Mouse (Mus musculus): ENCODE measurements around the gene Ift20. TPM values are rescaled to one million over a fixed set of nuclear protein-coding genes. Genes with fewer than 3 reads are reported as not detected.

The Ift20 gene
- total and polyA plus RNA-seq, 3 experiments = 46.3 to 142 (median 118) TPM

DNA sequence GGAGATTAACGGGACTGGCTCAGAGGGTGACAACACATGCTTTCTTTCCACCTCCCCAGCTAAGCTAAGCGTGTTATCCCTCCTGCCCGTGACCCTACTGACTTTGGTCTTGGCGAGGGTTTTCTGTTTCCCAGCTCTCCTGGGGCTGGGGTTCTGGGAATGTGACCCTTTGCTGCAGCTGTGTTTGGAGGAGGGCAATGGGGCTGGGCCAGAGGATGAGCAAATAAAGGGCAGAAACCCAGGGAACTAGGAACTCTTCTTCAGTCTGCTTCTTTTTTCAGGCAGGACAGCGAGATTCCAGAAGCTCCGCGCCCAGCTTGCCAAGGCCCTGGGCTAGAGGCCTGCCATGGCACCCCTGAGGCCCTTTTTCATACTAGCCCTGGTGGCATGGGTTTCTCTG lies 37.2 kb upstream of the Ift20 start, which contains the start of gene Vtn:
TSS of gene Vtn (plus strand) at position 88 of the 400 bp plus-strand sequence.
- no peaks in the 10 kb centered on the region for H3K9me3 ChIP-seq (replicated peaks)
- no peak for DNase-seq (ENCODE audit: low spot score)
- peak within 1 kb of the TSS; percentile 64; the same call in 1 of the 2 replicates for H3K4me3 ChIP-seq (ENCODE audit: low read depth, low read length)
- peaks cover 50% of the 10 kb centered on the region for H3K27me3 ChIP-seq (ENCODE audit: insufficient read depth, low read length)
- peaks cover 21% of the 10 kb centered on the region for H3K4me1 ChIP-seq (ENCODE audit: insufficient read depth, low read depth, low read length)
- peaks cover 7% of the 10 kb centered on the region for H3K36me3 ChIP-seq (replicated peaks)
- ATAC-seq (ENCODE audit: extremely low read depth, insufficient number of reproducible peaks, low FRiP score, poor library complexity, severe bottlenecking) = no peak
- TF ChIP-seq POLR2AphosphoS5 (IDR thresholded peaks at IDR 0.05; ENCODE audit: insufficient replicate concordance, low read depth, low read length) (no peak), GATA1 (IDR thresholded peaks at IDR 0.05; ENCODE audit: borderline replicate concordance, low read length) (no peak), CTCF (IDR thresholded peaks at IDR 0.05; ENCODE audit: low read depth, low read length) (no peak), GATA2 (IDR thresholded peaks at IDR 0.05; ENCODE audit: borderline replicate concordance, low read depth, low read length) (no peak), TAL1 (conservative IDR thresholded peaks at IDR 0.05; ENCODE audit: low read depth, low read length) (no peak)

DNA sequence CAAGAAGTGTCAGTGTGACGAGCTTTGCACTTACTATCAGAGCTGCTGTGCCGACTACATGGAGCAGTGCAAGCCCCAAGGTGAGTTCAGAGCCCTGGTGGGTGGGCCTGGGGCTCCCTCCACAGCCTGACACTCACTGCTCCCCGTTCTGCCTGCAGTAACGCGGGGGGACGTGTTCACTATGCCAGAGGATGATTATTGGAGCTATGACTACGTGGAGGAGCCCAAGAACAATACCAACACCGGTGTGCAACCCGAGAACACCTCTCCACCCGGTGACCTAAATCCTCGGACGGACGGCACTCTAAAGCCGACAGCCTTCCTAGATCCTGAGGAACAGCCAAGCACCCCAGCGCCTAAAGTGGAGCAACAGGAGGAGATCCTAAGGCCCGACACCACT lies 36.6 kb upstream of the Ift20 start:
- Histone ChIP-seq H3K9me3 (replicated peaks) (no peaks in the 10 kb centered on the region), H3K4me1 (ENCODE audit: insufficient read depth, low read depth, low read length) (peaks cover 21% of the 10 kb centered on the region), H3K4me3 (ENCODE audit: low read depth, low read length) (no peak overlapping the region), H3K36me3 (replicated peaks) (peaks cover 7% of the 10 kb centered on the region), H3K27me3 (ENCODE audit: insufficient read depth, low read length) (peaks cover 46% of the 10 kb centered on the region)
- no peak for TF ChIP-seq GATA2 (IDR thresholded peaks at IDR 0.05; ENCODE audit: borderline replicate concordance, low read depth, low read length)
- no peak for TF ChIP-seq CTCF (IDR thresholded peaks at IDR 0.05; ENCODE audit: low read depth, low read length)
- TF ChIP-seq POLR2AphosphoS5 (IDR thresholded peaks at IDR 0.05; ENCODE audit: insufficient replicate concordance, low read depth, low read length) = no peak
- no peak for TF ChIP-seq TAL1 (conservative IDR thresholded peaks at IDR 0.05; ENCODE audit: low read depth, low read length)
- no peak for TF ChIP-seq GATA1 (IDR thresholded peaks at IDR 0.05; ENCODE audit: borderline replicate concordance, low read length)
- no peak for DNase-seq (ENCODE audit: low spot score)
- ATAC-seq (ENCODE audit: extremely low read depth, insufficient number of reproducible peaks, low FRiP score, poor library complexity, severe bottlenecking) = no peak

DNA sequence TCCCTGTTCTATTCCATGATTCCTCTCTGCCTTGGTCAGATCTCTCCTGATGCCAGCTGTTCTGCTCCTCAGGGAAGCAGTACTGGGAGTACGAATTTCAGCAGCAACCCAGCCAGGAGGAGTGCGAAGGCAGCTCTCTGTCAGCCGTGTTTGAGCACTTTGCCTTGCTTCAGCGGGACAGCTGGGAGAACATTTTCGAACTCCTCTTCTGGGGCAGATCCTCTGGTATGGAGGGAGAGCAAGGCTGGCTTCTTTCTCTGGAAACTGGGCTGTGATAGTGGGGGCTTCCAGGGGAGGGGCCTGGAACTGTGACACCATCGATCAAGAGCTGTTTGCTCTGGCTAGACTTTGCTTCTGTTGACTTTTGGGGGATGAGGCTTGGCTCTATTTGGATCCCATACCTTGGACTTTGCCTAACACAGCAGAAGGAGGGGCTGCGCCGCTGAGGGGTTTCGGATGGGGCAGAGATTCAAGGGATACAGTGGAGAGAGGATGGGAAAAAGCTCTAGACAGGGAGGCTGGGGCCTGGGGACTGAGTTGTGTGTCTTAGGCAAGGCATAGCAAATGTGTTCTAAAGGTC lies 35.4 kb upstream of the Ift20 start:
- DNase-seq (ENCODE audit: low spot score) = no peak
- peaks cover 17% of the 10 kb centered on the region for H3K36me3 ChIP-seq (replicated peaks)
- no peaks in the 10 kb centered on the region for H3K9me3 ChIP-seq (replicated peaks)
- ATAC-seq (ENCODE audit: extremely low read depth, insufficient number of reproducible peaks, low FRiP score, poor library complexity, severe bottlenecking) = no peak
- H3K27me3 ChIP-seq (ENCODE audit: insufficient read depth, low read length) = peaks cover 44% of the 10 kb centered on the region
- no peak overlapping the region for H3K4me3 ChIP-seq (ENCODE audit: low read depth, low read length)
- H3K4me1 ChIP-seq (ENCODE audit: insufficient read depth, low read depth, low read length) = peaks cover 21% of the 10 kb centered on the region
- TF ChIP-seq CTCF (IDR thresholded peaks at IDR 0.05; ENCODE audit: low read depth, low read length) (no peak), GATA2 (IDR thresholded peaks at IDR 0.05; ENCODE audit: borderline replicate concordance, low read depth, low read length) (no peak), POLR2AphosphoS5 (IDR thresholded peaks at IDR 0.05; ENCODE audit: insufficient replicate concordance, low read depth, low read length) (no peak), TAL1 (conservative IDR thresholded peaks at IDR 0.05; ENCODE audit: low read depth, low read length) (no peak), GATA1 (IDR thresholded peaks at IDR 0.05; ENCODE audit: borderline replicate concordance, low read length) (no peak)

DNA sequence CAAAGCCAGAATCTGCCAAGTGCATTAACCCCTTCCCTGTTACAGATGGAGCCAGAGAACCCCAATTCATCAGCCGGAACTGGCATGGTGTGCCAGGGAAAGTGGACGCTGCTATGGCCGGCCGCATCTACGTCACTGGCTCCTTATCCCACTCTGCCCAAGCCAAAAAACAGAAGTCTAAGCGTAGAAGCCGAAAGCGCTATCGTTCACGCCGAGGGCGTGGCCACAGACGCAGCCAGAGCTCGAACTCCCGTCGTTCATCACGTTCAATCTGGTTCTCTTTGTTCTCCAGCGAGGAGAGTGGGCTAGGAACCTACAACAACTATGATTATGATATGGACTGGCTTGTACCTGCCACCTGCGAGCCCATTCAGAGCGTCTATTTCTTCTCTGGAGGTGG lies 34.6 kb upstream of the Ift20 start:
- Histone ChIP-seq H3K27me3 (ENCODE audit: insufficient read depth, low read length) (peaks cover 38% of the 10 kb centered on the region), H3K4me3 (ENCODE audit: low read depth, low read length) (no peak overlapping the region), H3K4me1 (ENCODE audit: insufficient read depth, low read depth, low read length) (peaks cover 21% of the 10 kb centered on the region), H3K9me3 (replicated peaks) (no peaks in the 10 kb centered on the region), H3K36me3 (replicated peaks) (peaks cover 25% of the 10 kb centered on the region)
- ATAC-seq (ENCODE audit: extremely low read depth, insufficient number of reproducible peaks, low FRiP score, poor library complexity, severe bottlenecking) (no peak), DNase-seq (ENCODE audit: low spot score) (no peak)
- no peak for TF ChIP-seq CTCF (IDR thresholded peaks at IDR 0.05; ENCODE audit: low read depth, low read length)
- no peak for TF ChIP-seq POLR2AphosphoS5 (IDR thresholded peaks at IDR 0.05; ENCODE audit: insufficient replicate concordance, low read depth, low read length)
- TF ChIP-seq GATA1 (IDR thresholded peaks at IDR 0.05; ENCODE audit: borderline replicate concordance, low read length) = no peak
- TF ChIP-seq TAL1 (conservative IDR thresholded peaks at IDR 0.05; ENCODE audit: low read depth, low read length) = no peak
- TF ChIP-seq GATA2 (IDR thresholded peaks at IDR 0.05; ENCODE audit: borderline replicate concordance, low read depth, low read length) = no peak

DNA sequence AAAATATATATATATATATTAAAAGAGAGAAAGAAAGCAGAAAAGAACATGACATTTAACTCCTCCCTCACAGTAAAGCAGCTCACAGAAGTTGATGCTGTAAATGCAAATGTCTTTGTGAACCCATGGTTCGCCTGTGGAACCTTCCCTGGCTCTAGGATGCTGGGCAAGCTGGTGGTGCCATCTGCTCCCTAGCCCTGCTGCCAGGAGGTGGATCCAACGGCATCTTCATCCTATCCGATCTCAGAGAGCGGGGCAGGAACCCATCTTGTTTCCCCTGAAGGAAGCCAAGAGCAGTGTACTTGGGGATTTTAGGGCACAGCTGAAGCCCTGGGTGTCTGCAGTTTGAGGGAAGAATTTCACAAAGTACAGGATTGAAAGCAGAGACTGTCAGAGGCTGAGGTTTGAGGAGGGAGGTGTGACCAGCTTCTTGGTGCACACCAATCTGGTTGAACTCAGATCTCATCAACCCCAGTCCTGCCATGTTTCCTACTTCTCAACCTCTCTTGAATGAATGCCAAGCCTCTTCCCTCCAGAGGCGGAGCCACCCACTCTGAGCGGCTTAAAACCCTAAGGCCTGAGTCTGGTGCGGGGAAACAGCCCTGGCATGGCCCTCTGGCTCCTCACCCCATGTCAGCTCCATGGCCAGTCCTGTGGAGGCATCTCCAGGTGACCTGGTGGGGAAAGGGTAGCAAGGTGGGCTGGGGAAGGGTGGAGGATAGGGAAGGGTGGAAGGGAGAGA lies 33.1 kb upstream of the Ift20 start, which contains the start of gene Sebox:
TSS of gene Sebox (plus strand) at position 539 of the 742 bp plus-strand sequence.
- TF ChIP-seq TAL1 (conservative IDR thresholded peaks at IDR 0.05; ENCODE audit: low read depth, low read length) (no peak), POLR2AphosphoS5 (IDR thresholded peaks at IDR 0.05; ENCODE audit: insufficient replicate concordance, low read depth, low read length) (no peak), CTCF (IDR thresholded peaks at IDR 0.05; ENCODE audit: low read depth, low read length) (no peak), GATA2 (IDR thresholded peaks at IDR 0.05; ENCODE audit: borderline replicate concordance, low read depth, low read length) (no peak), GATA1 (IDR thresholded peaks at IDR 0.05; ENCODE audit: borderline replicate concordance, low read length) (no peak)
- H3K9me3 ChIP-seq (replicated peaks) = no peaks in the 10 kb centered on the region
- ATAC-seq (ENCODE audit: extremely low read depth, insufficient number of reproducible peaks, low FRiP score, poor library complexity, severe bottlenecking) (no peak), DNase-seq (ENCODE audit: low spot score) (no peak)
- H3K36me3 ChIP-seq (replicated peaks) = peaks cover 41% of the 10 kb centered on the region
- H3K4me1 ChIP-seq (ENCODE audit: insufficient read depth, low read depth, low read length) = peaks cover 6% of the 10 kb centered on the region; the same call in 1 of the 2 replicates
- H3K4me3 ChIP-seq (ENCODE audit: low read depth, low read length) = no peak within 1 kb of the TSS
- peaks cover 25% of the 10 kb centered on the region for H3K27me3 ChIP-seq (ENCODE audit: insufficient read depth, low read length)

DNA sequence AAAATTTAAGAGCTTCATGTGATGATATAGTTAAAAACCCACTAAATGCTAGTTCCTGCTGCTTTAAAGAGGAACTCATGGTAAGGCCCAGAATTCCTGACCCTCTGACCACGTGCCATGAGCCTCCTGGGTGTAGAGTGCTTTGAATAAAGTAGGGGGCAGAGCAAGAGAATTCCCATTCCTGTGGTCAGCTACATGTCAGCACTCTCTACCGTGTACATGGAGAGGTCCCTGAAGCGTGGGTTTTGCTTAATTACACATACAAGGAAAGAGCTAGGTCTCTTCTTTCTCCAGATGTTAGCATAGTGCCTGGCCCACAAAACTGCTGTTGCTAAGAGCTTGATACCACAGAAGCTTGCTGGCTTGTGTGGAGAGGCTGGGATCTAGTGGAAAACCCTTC lies 30.7 kb upstream of the Ift20 start:
- Histone ChIP-seq H3K4me1 (ENCODE audit: insufficient read depth, low read depth, low read length) (peaks cover 4% of the 10 kb centered on the region; the same call in 1 of the 2 replicates), H3K27me3 (ENCODE audit: insufficient read depth, low read length) (peaks cover 7% of the 10 kb centered on the region; the same call in 1 of the 2 replicates), H3K9me3 (replicated peaks) (no peaks in the 10 kb centered on the region), H3K4me3 (ENCODE audit: low read depth, low read length) (no peak overlapping the region), H3K36me3 (replicated peaks) (peaks cover 62% of the 10 kb centered on the region)
- ATAC-seq (ENCODE audit: extremely low read depth, insufficient number of reproducible peaks, low FRiP score, poor library complexity, severe bottlenecking) (no peak), DNase-seq (ENCODE audit: low spot score) (no peak)
- TF ChIP-seq TAL1 (conservative IDR thresholded peaks at IDR 0.05; ENCODE audit: low read depth, low read length) (no peak), GATA2 (IDR thresholded peaks at IDR 0.05; ENCODE audit: borderline replicate concordance, low read depth, low read length) (no peak), CTCF (IDR thresholded peaks at IDR 0.05; ENCODE audit: low read depth, low read length) (no peak), POLR2AphosphoS5 (IDR thresholded peaks at IDR 0.05; ENCODE audit: insufficient replicate concordance, low read depth, low read length) (no peak), GATA1 (IDR thresholded peaks at IDR 0.05; ENCODE audit: borderline replicate concordance, low read length) (no peak)

Data from G1E (cell line).